Mouse (Mus musculus): ENCODE measurements around the gene Olfr1183. TPM values are rescaled to one million over a fixed set of nuclear protein-coding genes. Genes with fewer than 3 reads are reported as not detected.

Gene Olfr1183
- not detected for polyA plus RNA-seq (2014; fragmentation: Illumina TruSeq; extraction: RNeasy Lipid Tissue Mini Kit (QIAGEN cat#74804); ENCODE audit: low replicate concordance)

GRCm38 (mm10) chr2:88454567-88454966 is at the start of gene Olfr1183:
Gene Olfr1183 (plus strand): TSS chr2:88454867.

GRCm38 (mm10) chr2:88406353-88406752 is 48.3 kb upstream of the Olfr1183 start, which contains the start of gene Olfr1179:
Gene Olfr1179 (minus strand): TSS chr2:88406453.

GRCm38 (mm10) chr2:88419051-88419450 is 35.6 kb upstream of the Olfr1183 start, which contains the start of gene Olfr1180:
Gene Olfr1180 (minus strand): TSS chr2:88419151.

GRCm38 (mm10) chr2:88426071-88426470 is 28.6 kb upstream of the Olfr1183 start, which contains the start of gene Olfr1181:
Gene Olfr1181 (minus strand): TSS chr2:88426171.

GRCm38 (mm10) chr2:88449031-88449430 is 5.6 kb upstream of the Olfr1183 start, which contains the start of gene Gm13757:
Gene Gm13757 (minus strand): TSS chr2:88449131.

GRCm38 (mm10) chr2:88483298-88483697 is 28.6 kb downstream of the Olfr1183 start, which contains the start of gene Olfr1184:
Gene Olfr1184 (plus strand): TSS chr2:88483598.

GRCm38 (mm10) chr2:88493020-88493419 is 38.4 kb downstream of the Olfr1183 start, which contains the start of gene Olfr1185-ps1:
Gene Olfr1185-ps1 (plus strand): TSS chr2:88493320.

GRCm38 (mm10) chr2:88518251-88518650 is 63.6 kb downstream of the Olfr1183 start, which contains the start of gene Olfr1186:
Gene Olfr1186 (plus strand): TSS chr2:88518551.

Other genes starting within 250 kb of the Olfr1183 start
- gene Olfr1170, start 226.5 kb upstream of the Olfr1183 start, polyA plus RNA-seq (2014; fragmentation: Illumina TruSeq; extraction: RNeasy Lipid Tissue Mini Kit (QIAGEN cat#74804); ENCODE audit: low replicate concordance): not detected
- not detected for gene Olfr1173, start 175.0 kb upstream of the Olfr1183 start, polyA plus RNA-seq (2014; fragmentation: Illumina TruSeq; extraction: RNeasy Lipid Tissue Mini Kit (QIAGEN cat#74804); ENCODE audit: low replicate concordance)
- not detected for gene Olfr1174-ps, start 139.7 kb upstream of the Olfr1183 start, polyA plus RNA-seq (2014; fragmentation: Illumina TruSeq; extraction: RNeasy Lipid Tissue Mini Kit (QIAGEN cat#74804); ENCODE audit: low replicate concordance)
- gene Olfr1175-ps, start 127.7 kb upstream of the Olfr1183 start, polyA plus RNA-seq (2014; fragmentation: Illumina TruSeq; extraction: RNeasy Lipid Tissue Mini Kit (QIAGEN cat#74804); ENCODE audit: low replicate concordance): not detected
- gene Olfr1176, start 118.1 kb upstream of the Olfr1183 start, polyA plus RNA-seq (2014; fragmentation: Illumina TruSeq; extraction: RNeasy Lipid Tissue Mini Kit (QIAGEN cat#74804); ENCODE audit: low replicate concordance): not detected
- gene Olfr1177-ps, start 108.4 kb upstream of the Olfr1183 start, polyA plus RNA-seq (2014; fragmentation: Illumina TruSeq; extraction: RNeasy Lipid Tissue Mini Kit (QIAGEN cat#74804); ENCODE audit: low replicate concordance): not detected
- gene Olfr1178, start 67.8 kb upstream of the Olfr1183 start, polyA plus RNA-seq (2014; fragmentation: Illumina TruSeq; extraction: RNeasy Lipid Tissue Mini Kit (QIAGEN cat#74804); ENCODE audit: low replicate concordance): not detected
- not detected for gene Olfr1179, start 48.4 kb upstream of the Olfr1183 start, polyA plus RNA-seq (2014; fragmentation: Illumina TruSeq; extraction: RNeasy Lipid Tissue Mini Kit (QIAGEN cat#74804); ENCODE audit: low replicate concordance)
- gene Olfr1180, start 35.7 kb upstream of the Olfr1183 start, polyA plus RNA-seq (2014; fragmentation: Illumina TruSeq; extraction: RNeasy Lipid Tissue Mini Kit (QIAGEN cat#74804); ENCODE audit: low replicate concordance): not detected
- gene Olfr1181, start 28.7 kb upstream of the Olfr1183 start, polyA plus RNA-seq (2014; fragmentation: Illumina TruSeq; extraction: RNeasy Lipid Tissue Mini Kit (QIAGEN cat#74804); ENCODE audit: low replicate concordance): not detected
- gene Gm13757, start 5.7 kb upstream of the Olfr1183 start, polyA plus RNA-seq (2014; fragmentation: Illumina TruSeq; extraction: RNeasy Lipid Tissue Mini Kit (QIAGEN cat#74804); ENCODE audit: low replicate concordance): not detected
- not detected for gene Olfr1184, start 28.7 kb downstream of the Olfr1183 start, polyA plus RNA-seq (2014; fragmentation: Illumina TruSeq; extraction: RNeasy Lipid Tissue Mini Kit (QIAGEN cat#74804); ENCODE audit: low replicate concordance)
- not detected for gene Olfr1185-ps1, start 38.5 kb downstream of the Olfr1183 start, polyA plus RNA-seq (2014; fragmentation: Illumina TruSeq; extraction: RNeasy Lipid Tissue Mini Kit (QIAGEN cat#74804); ENCODE audit: low replicate concordance)
- not detected for gene Olfr1186, start 63.7 kb downstream of the Olfr1183 start, polyA plus RNA-seq (2014; fragmentation: Illumina TruSeq; extraction: RNeasy Lipid Tissue Mini Kit (QIAGEN cat#74804); ENCODE audit: low replicate concordance)
- not detected for gene Olfr1188, start 102.1 kb downstream of the Olfr1183 start, polyA plus RNA-seq (2014; fragmentation: Illumina TruSeq; extraction: RNeasy Lipid Tissue Mini Kit (QIAGEN cat#74804); ENCODE audit: low replicate concordance)
- gene Olfr1189, start 131.6 kb downstream of the Olfr1183 start, polyA plus RNA-seq (2014; fragmentation: Illumina TruSeq; extraction: RNeasy Lipid Tissue Mini Kit (QIAGEN cat#74804); ENCODE audit: low replicate concordance): not detected
- not detected for gene Olfr1191-ps1, start 185.7 kb downstream of the Olfr1183 start, polyA plus RNA-seq (2014; fragmentation: Illumina TruSeq; extraction: RNeasy Lipid Tissue Mini Kit (QIAGEN cat#74804); ENCODE audit: low replicate concordance)
- not detected for gene Olfr1192-ps1, start 193.6 kb downstream of the Olfr1183 start, polyA plus RNA-seq (2014; fragmentation: Illumina TruSeq; extraction: RNeasy Lipid Tissue Mini Kit (QIAGEN cat#74804); ENCODE audit: low replicate concordance)
- not detected for gene Olfr1193, start 220.8 kb downstream of the Olfr1183 start, polyA plus RNA-seq (2014; fragmentation: Illumina TruSeq; extraction: RNeasy Lipid Tissue Mini Kit (QIAGEN cat#74804); ENCODE audit: low replicate concordance)
- gene Olfr1195, start 234.3 kb downstream of the Olfr1183 start, polyA plus RNA-seq (2014; fragmentation: Illumina TruSeq; extraction: RNeasy Lipid Tissue Mini Kit (QIAGEN cat#74804); ENCODE audit: low replicate concordance): not detected
- gene Olfr1196, start 249.7 kb downstream of the Olfr1183 start, polyA plus RNA-seq (2014; fragmentation: Illumina TruSeq; extraction: RNeasy Lipid Tissue Mini Kit (QIAGEN cat#74804); ENCODE audit: low replicate concordance): not detected

Measured in small intestine, adult 10 weeks (tissue).